Mouse (Mus musculus) embryonic fibroblast, embryonic 13.5 days (primary cell): ENCODE results near the gene Grb7.

Experiments
- CTCF ChIP-seq: IDR thresholded peaks from 2 replicates; pipeline ENCODE4 v1.5.1; 2011; ENCODE audit warnings: mild to moderate bottlenecking, control low read depth, low read length, moderate library complexity, borderline replicate concordance; ENCODE audit not compliant: insufficient read depth
- POLR2A ChIP-seq: IDR thresholded peaks from 2 replicates; pipeline ENCODE4 v1.6.1; 2011; ENCODE audit warnings: low read depth, mild to moderate bottlenecking, control low read depth, low read length, moderate library complexity

DNA sequence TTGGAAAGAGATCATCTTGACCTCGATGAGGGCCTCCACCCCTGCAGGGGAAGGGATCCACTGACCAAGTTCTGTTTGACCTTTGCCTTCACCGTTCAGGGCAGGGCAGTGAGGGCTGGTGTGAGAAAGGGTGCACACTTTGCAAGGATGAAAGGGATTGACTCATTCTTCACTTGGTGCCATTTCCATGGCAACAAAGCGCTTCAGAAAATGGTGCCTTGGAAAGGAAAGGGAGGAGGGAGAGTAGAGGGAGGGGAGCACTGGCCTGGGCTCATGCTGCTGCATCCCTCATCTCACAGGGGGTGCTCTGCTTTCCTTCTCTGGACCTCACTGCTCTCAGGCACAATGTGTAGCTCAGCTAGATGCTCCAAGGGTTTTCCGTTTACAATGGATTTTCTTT lies 26.5 kb downstream of the Grb7 start:
- TF ChIP-seq CTCF = no peak
- TF ChIP-seq POLR2A = no peak
